Mouse (Mus musculus): ENCODE data around the gene Acnat1. TPM values are rescaled to one million over a fixed set of nuclear protein-coding genes. Genes with fewer than 3 reads are reported as not detected.
A peak's percentile ranks its signal among the peaks of the same experiment; 100 is the strongest.
"Not testable (repeated sequence)": the region's sequence is repeated elsewhere in the genome, so short reads cannot be mapped to it uniquely, and the experiment has no call there.

Gene Acnat1
- polyA plus RNA-seq, 2 experiments, result 0.13 TPM; not detected in 1

- no peak overlapping the region for H3K4me2 ChIP-seq (replicated peaks; ENCODE audit: low read depth, low read length, severe bottlenecking)
- H3K4me1 ChIP-seq (ENCODE audit: control insufficient read depth, insufficient read depth, low read length), result no peaks in the 10 kb centered on the region
- no peaks in the 10 kb centered on the region for H3K27me3 ChIP-seq (ENCODE audit: control insufficient read depth, insufficient read depth, low read length)
- DNase-seq (ENCODE audit: low spot score), result no peak
- H3K4me3 ChIP-seq (replicated peaks; ENCODE audit: low read length), result no peak overlapping the region
- WGBS, result 80% methylated on average over 1 of the region's 1 CpGs
- no peak overlapping the region for H3K27ac ChIP-seq (replicated peaks; ENCODE audit: low read depth, low read length)
- TF ChIP-seq POLR2A (IDR thresholded peaks at IDR 0.05; ENCODE audit: borderline replicate concordance, extremely low read depth, insufficient read depth, insufficient read length), result no peak
- no peak overlapping the region for H3K9ac ChIP-seq (ENCODE audit: low read depth, low read length, severe bottlenecking)
- no peaks in the 10 kb centered on the region for H3K9me3 ChIP-seq (ENCODE audit: control insufficient read depth, low read length)
- H3K36me3 ChIP-seq (ENCODE audit: control insufficient read depth, insufficient read depth, low read length), result no peaks in the 10 kb centered on the region
- no peak for ATAC-seq (ENCODE audit: low FRiP score, low read depth)
Observed at GRCm38 (mm10) chr4:49503563-49503962, 29.9 kb upstream of the Acnat1 start.

DNA sequence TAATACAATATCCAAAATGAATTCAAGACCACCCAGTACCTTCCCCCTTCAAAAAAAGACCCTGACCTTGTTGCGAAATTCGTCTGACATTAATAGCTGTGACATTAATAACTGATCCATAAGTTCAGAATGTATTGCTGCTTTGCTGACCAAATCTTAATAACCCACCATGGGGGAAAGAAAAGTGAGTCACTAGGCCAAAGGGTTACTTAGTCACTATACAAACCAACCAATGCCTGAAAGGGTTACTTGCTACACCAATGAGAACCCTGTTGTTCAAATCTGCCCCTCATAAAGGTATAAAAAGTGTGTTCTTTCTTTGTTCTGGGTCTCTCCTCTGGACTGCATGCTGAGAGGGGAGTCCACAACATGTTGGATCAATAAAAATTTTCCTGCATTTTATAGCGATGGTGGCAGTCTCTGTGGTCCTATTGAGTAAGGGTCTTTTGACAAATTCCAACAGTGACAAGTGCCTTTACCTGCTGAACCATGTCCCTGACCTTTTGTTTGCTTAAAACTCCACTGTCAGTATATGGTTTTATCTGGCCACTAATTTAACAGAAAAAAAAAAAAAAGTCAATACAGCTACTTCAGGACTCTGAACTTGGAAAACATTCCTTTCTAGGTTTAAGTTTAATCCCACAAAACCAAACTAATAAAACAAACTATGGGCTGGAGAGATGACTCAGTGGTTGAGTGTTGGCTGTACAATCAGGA, 12.4 kb upstream of the Acnat1 start:
- not testable (repeated sequence) for DNase-seq (ENCODE audit: low spot score); H3K27ac ChIP-seq (replicated peaks; ENCODE audit: low read depth, low read length); H3K4me1 ChIP-seq (ENCODE audit: control insufficient read depth, insufficient read depth, low read length); H3K4me3 ChIP-seq (replicated peaks; ENCODE audit: low read length); H3K36me3 ChIP-seq (ENCODE audit: control insufficient read depth, insufficient read depth, low read length); ATAC-seq (ENCODE audit: low FRiP score, low read depth); H3K9me3 ChIP-seq (ENCODE audit: control insufficient read depth, low read length); H3K9ac ChIP-seq (ENCODE audit: low read depth, low read length, severe bottlenecking); H3K27me3 ChIP-seq (ENCODE audit: control insufficient read depth, insufficient read depth, low read length); H3K4me2 ChIP-seq (replicated peaks; ENCODE audit: low read depth, low read length, severe bottlenecking)
- 59% methylated on average over 3 of the region's 3 CpGs for WGBS

- TF ChIP-seq POLR2A (IDR thresholded peaks at IDR 0.05; ENCODE audit: borderline replicate concordance, extremely low read depth, insufficient read depth, insufficient read length), result no peak
- ATAC-seq (ENCODE audit: low FRiP score, low read depth) (no peak), DNase-seq (ENCODE audit: low spot score) (no peak)
- H3K4me1 ChIP-seq (ENCODE audit: control insufficient read depth, insufficient read depth, low read length), result no peaks in the 10 kb centered on the region
- H3K4me2 ChIP-seq (replicated peaks; ENCODE audit: low read depth, low read length, severe bottlenecking), result no peak overlapping the region
- no peak overlapping the region for H3K9ac ChIP-seq (ENCODE audit: low read depth, low read length, severe bottlenecking)
- no peak overlapping the region for H3K4me3 ChIP-seq (replicated peaks; ENCODE audit: low read length)
- no peaks in the 10 kb centered on the region for H3K36me3 ChIP-seq (ENCODE audit: control insufficient read depth, insufficient read depth, low read length)
- H3K9me3 ChIP-seq (ENCODE audit: control insufficient read depth, low read length), result no peaks in the 10 kb centered on the region
- no peaks in the 10 kb centered on the region for H3K27me3 ChIP-seq (ENCODE audit: control insufficient read depth, insufficient read depth, low read length)
- H3K27ac ChIP-seq (replicated peaks; ENCODE audit: low read depth, low read length), result no peak overlapping the region
Observed at GRCm38 (mm10) chr4:49485442-49485841, 11.7 kb upstream of the Acnat1 start.

DNA sequence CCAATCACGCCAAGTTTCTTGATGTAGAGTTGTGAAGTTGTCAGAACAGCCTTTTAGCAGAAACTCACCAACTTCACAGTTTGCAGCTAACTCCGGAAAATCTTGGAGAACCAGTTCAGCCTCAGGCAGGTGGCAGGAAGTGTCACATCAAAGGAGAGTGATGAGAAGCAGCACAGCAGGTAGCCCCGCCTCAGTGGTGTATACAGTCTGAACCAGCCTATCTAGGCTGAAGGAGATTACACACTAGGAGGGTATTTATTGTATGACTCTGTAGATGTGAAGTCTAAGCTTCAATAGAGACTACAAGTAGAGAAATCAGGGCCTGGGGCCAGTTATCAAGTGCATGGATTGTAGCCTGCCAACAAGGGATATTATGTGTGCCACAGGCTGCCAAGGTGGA, 7.2 kb upstream of the Acnat1 start:
- DNase-seq (ENCODE audit: low spot score) (peak; percentile 14), ATAC-seq (ENCODE audit: low FRiP score, low read depth) (no peak)
- Histone ChIP-seq H3K4me1 (ENCODE audit: control insufficient read depth, insufficient read depth, low read length) (no peaks in the 10 kb centered on the region), H3K36me3 (ENCODE audit: control insufficient read depth, insufficient read depth, low read length) (no peaks in the 10 kb centered on the region), H3K9ac (ENCODE audit: low read depth, low read length, severe bottlenecking) (no peak overlapping the region), H3K9me3 (ENCODE audit: control insufficient read depth, low read length) (no peaks in the 10 kb centered on the region), H3K27me3 (ENCODE audit: control insufficient read depth, insufficient read depth, low read length) (no peaks in the 10 kb centered on the region), H3K4me3 (replicated peaks; ENCODE audit: low read length) (no peak overlapping the region), H3K4me2 (replicated peaks; ENCODE audit: low read depth, low read length, severe bottlenecking) (0 out of 2 replicates have a peak overlapping the region, but pooled peaks have one; percentile 31), H3K27ac (replicated peaks; ENCODE audit: low read depth, low read length) (no peak overlapping the region)
- no peak for TF ChIP-seq POLR2A (IDR thresholded peaks at IDR 0.05; ENCODE audit: borderline replicate concordance, extremely low read depth, insufficient read depth, insufficient read length)
- WGBS, result 43% methylated on average over 3 of the region's 3 CpGs

DNA sequence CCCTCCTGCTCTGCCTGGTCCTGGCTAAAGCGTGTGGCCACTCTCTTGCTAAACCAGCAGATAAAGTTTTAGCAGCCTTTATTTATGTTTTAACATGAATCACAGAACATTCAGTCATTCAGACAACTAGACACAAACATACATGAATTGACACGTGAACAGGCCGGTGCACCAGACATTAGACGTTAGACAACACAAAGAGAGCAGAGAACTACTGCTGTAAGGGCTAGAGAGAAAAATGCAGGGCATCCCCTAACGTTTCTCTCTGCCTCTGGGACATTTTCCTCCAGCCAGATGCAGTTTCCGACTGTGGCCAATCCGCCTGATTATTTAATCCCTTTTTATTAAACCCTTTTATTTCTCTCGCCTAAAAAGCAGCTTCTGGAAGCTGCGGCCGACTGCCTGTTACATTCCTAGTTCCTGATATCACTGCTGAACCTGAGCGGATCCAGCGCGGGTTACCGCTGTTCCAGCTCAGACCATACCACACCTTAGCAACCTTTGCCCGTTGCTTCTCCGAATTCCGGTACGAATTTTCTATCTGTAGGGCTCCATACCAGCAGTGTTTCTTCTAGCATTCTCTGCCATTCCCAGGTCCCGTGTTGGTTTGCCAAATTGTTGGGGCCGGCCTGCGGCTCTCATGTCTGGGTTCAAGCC, 6.5 kb upstream of the Acnat1 start:
- no peak overlapping the region for H3K9ac ChIP-seq (ENCODE audit: low read depth, low read length, severe bottlenecking)
- DNase-seq (ENCODE audit: low spot score), result peak; percentile 7
- H3K9me3 ChIP-seq (ENCODE audit: control insufficient read depth, low read length), result no peaks in the 10 kb centered on the region
- 12% methylated on average over 21 of the region's 21 CpGs for WGBS
- no peak for TF ChIP-seq POLR2A (IDR thresholded peaks at IDR 0.05; ENCODE audit: borderline replicate concordance, extremely low read depth, insufficient read depth, insufficient read length)
- no peak for ATAC-seq (ENCODE audit: low FRiP score, low read depth)
- no peaks in the 10 kb centered on the region for H3K27me3 ChIP-seq (ENCODE audit: control insufficient read depth, insufficient read depth, low read length)
- H3K4me1 ChIP-seq (ENCODE audit: control insufficient read depth, insufficient read depth, low read length), result no peaks in the 10 kb centered on the region
- no peak overlapping the region for H3K27ac ChIP-seq (replicated peaks; ENCODE audit: low read depth, low read length)
- no peaks in the 10 kb centered on the region for H3K36me3 ChIP-seq (ENCODE audit: control insufficient read depth, insufficient read depth, low read length)
- H3K4me2 ChIP-seq (replicated peaks; ENCODE audit: low read depth, low read length, severe bottlenecking), result peak overlapping the region; percentile 31; the same call in 1 of the 2 replicates
- no peak overlapping the region; the same call in 1 of the 2 replicates for H3K4me3 ChIP-seq (replicated peaks; ENCODE audit: low read length)

DNA sequence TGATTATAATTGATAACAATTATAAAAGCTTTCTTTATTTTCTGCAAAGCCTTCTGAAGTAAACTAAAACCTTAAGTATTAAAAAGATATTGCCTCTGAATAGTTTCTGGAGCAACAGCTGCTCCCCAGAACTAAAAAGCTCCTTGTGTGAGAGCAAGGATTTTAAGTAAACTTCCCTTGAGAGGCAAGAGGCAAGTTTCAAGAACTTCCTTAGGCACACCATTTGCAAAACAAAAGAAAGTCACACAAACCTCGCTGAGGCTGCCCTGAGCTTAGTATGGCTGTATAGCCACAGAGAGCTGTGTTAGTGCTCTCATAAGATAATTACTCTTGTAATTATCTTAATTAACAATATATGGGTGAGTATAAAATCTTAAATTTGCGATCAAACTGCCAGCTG, 5.3 kb upstream of the Acnat1 start:
- not testable (repeated sequence) for ATAC-seq (ENCODE audit: low FRiP score, low read depth); H3K4me1 ChIP-seq (ENCODE audit: control insufficient read depth, insufficient read depth, low read length); H3K27ac ChIP-seq (replicated peaks; ENCODE audit: low read depth, low read length); H3K27me3 ChIP-seq (ENCODE audit: control insufficient read depth, insufficient read depth, low read length); H3K36me3 ChIP-seq (ENCODE audit: control insufficient read depth, insufficient read depth, low read length); H3K4me2 ChIP-seq (replicated peaks; ENCODE audit: low read depth, low read length, severe bottlenecking); H3K9me3 ChIP-seq (ENCODE audit: control insufficient read depth, low read length); DNase-seq (ENCODE audit: low spot score); H3K9ac ChIP-seq (ENCODE audit: low read depth, low read length, severe bottlenecking); H3K4me3 ChIP-seq (replicated peaks; ENCODE audit: low read length)
- 26% methylated on average over 2 of the region's 2 CpGs for WGBS
